Mouse (Mus musculus) embryonic fibroblast, embryonic 13.5 days (primary cell): ENCODE results near the gene Pik3cg. TPM values are rescaled to one million over a fixed set of nuclear protein-coding genes. Genes with fewer than 3 reads are reported as not detected.
"Not testable (repeated sequence)": the region's sequence is repeated elsewhere in the genome, so short reads cannot be mapped to it uniquely, and the experiment has no call there.

Experiments
- H3K27ac ChIP-seq: 2 replicates; pipeline ENCODE4 v1.5.1; 2012; ENCODE audit warnings: low read length, control low read depth, inconsistent platforms; ENCODE audit not compliant: insufficient read depth
- H3K4me1 ChIP-seq: 2 replicates; pipeline ENCODE4 v1.6.1; 2011; ENCODE audit warnings: low read length; ENCODE audit not compliant: control insufficient read depth, insufficient read depth
- H3K4me3 ChIP-seq: 2 replicates; pipeline ENCODE4 v1.5.1; 2011; ENCODE audit warnings: mild to moderate bottlenecking, control low read depth, low read length; ENCODE audit not compliant: insufficient read depth
- CTCF ChIP-seq: IDR thresholded peaks from 2 replicates; pipeline ENCODE4 v1.5.1; 2011; ENCODE audit warnings: mild to moderate bottlenecking, control low read depth, low read length, moderate library complexity, borderline replicate concordance; ENCODE audit not compliant: insufficient read depth
- POLR2A ChIP-seq: IDR thresholded peaks from 2 replicates; pipeline ENCODE4 v1.6.1; 2011; ENCODE audit warnings: low read depth, mild to moderate bottlenecking, control low read depth, low read length, moderate library complexity
- polyA plus RNA-seq: library from polyadenylated mRNA; stranded (reverse); fragments of >200 nt; gene quantifications from 2 replicates; pipeline ENCODE4 v1.2.4, GENCODE M21; 2011; ENCODE audit warnings: low read depth; ENCODE audit not compliant: missing spikeins, insufficient read length

The Pik3cg gene
- polyA plus RNA-seq: 0.51 TPM in 1 of 2 replicates, not detected in the other

DNA sequence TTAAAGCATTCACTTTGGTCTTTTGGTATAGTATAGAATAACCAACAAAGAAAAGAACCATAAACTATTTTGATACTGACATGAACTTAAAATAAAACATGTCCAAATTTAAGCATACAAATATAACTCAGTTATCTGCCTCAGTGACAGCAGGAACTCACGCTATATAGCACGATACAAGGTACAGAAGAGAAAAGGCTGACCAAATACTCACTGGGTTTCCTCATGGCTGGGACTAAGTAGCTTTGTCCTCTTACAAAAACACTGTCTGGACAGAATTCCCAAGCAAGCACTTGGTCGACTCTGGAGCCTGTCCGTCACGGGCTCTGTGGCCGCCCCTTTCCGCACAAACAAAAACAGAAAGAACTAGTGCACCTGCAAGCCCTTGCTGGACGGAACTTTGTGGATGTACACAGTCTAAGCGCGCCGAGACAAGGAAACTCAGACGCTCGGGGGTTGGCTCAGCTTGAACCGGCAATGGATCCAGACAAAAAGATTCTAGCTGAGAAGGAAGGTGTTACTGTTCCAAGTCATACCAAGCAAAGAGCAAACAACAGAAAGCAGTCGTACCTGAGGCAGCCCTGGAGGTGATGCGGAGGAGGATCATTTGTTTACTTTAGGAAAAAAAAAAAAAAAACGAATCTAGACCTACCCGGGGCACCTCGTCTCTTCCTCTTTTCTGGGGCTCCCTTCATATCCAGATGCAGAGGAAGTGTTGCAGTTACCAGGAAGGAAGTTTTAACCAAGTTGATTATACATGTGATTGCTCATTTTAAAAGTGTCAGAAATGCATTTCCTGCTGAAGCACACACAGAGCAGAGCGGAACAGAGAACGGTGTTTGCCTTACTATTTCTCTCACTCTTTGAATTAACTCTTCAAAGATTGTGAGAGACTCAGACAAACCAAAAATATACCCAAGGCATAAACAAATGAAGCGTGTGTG, at the start of gene Pik3cg:
Gene Pik3cg, minus strand, starts transcription at position 712 of the 944 bp plus-strand sequence.
- Histone ChIP-seq H3K4me3 (no peak within 1 kb of the TSS), H3K27ac (no peak within 1 kb of the TSS)
- no peak for TF ChIP-seq POLR2A
- no peak for TF ChIP-seq CTCF

DNA sequence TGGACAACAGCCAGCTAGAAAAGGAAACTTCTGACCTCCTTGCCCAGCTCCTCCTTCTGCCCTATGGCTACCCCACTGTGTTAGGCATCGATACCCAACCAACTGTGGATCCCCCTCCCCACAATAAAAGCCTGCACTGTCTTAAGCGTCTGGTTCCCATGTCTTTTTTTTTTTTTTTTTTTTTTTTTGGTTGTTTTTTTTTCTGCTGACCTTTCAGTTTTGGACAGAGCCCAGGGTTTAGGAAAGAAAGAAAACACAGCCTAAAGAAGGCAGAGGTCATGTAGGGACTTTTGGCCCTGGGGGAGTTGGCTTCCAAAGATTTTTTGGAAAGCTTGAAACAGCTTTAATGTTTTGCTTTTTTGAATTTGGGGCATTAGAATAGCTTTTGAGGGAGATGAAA, 40.0 kb upstream of the Pik3cg start:
- TF ChIP-seq POLR2A: no peak
- TF ChIP-seq CTCF: no peak
- Histone ChIP-seq H3K4me3 (no peak overlapping the region), H3K27ac (no peak overlapping the region), H3K4me1 (no peaks in the 10 kb centered on the region)

More for the DNA sequence above, at the start of gene Pik3cg:
- peaks cover 2% of the 10 kb centered on the region; the same call in 1 of the 2 replicates for H3K4me1 ChIP-seq

DNA sequence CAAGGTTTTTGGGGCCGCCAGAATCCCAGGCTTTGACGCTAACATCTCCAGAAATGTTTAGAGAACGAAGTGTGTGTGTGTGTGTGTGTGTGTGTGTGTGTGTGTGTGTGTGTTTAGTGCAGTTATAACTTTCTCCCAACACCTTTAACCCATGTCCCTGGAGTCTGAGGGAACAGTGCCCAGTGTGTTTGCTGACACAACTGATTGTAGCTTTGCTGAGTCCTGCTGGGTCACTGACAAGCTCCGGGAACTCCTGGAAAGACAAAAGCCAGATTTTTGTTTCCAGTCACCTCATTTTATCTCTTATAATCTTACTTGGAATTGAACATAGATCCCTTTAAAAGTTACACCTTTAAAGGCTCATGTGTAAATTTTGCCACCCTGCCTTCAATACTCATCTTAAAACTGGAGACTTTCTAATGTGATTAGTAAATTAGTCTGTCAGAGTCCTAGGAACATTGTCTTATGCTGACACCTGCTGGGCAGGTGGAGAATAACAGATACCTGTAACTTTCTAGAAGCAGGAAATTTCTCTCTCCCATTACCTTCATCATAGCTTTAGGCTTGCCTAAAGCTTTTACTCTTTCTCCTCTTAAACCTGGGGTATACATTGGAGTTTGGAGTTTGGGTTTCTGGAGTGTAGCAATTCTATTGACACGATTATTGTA, 37.2 kb upstream of the Pik3cg start:
- no peak overlapping the region for H3K27ac ChIP-seq
- TF ChIP-seq POLR2A (no peak), CTCF (no peak)
- H3K4me1 ChIP-seq: no peaks in the 10 kb centered on the region
- H3K4me3 ChIP-seq: no peak overlapping the region

DNA sequence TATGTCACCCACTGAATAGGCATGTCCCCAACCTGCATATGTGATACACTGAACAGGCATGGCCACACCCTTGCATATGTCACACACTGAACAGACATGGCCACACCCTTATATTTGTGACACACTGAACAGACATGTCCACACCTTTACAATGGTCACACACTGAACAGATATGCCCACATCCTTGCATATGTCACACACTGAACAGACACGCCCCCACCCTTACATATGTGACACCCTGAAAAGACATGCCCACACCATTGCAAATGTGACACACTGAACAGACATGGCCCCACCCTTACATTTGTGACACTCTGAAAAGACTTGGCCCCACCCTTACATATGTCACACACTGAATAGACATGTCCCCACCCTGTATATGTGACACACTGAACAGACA, 35.1 kb upstream of the Pik3cg start:
- TF ChIP-seq POLR2A: no peak
- TF ChIP-seq CTCF: no peak
- H3K4me1 ChIP-seq: no peaks in the 10 kb centered on the region

GRCm38 (mm10) chr12:32239134-32239533, 30.7 kb upstream of the Pik3cg start:
- not testable (repeated sequence) for H3K27ac ChIP-seq, H3K4me1 ChIP-seq, H3K4me3 ChIP-seq

More for the DNA sequence above, 35.1 kb upstream of the Pik3cg start:
- Histone ChIP-seq H3K27ac (no peak overlapping the region), H3K4me3 (no peak overlapping the region)

DNA sequence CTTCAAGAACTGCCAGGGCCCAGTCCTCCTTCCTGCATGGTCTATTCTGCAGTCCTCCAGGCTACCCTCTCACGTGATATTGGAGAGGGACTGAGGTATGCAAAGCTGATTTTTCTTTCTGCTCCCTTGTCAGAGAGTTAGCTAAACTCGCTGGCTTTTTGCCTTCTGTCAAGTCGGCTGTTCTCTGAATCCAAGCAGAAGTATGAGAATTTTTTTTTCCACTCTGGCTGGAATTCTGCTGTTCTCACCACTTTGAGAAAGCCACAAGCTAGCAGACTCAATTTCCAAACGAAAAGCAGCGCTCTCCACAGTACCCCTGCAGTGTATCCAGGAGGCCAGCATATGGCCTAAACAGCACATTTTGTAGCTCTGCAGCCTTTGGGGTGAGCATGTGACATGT, 30.0 kb upstream of the Pik3cg start:
- TF ChIP-seq CTCF (no peak), POLR2A (no peak)
- H3K4me1 ChIP-seq: no peaks in the 10 kb centered on the region; the same call in 1 of the 2 replicates
- no peak overlapping the region for H3K4me3 ChIP-seq
- peak overlapping the region; percentile 7; the same call in 1 of the 2 replicates for H3K27ac ChIP-seq

GRCm38 (mm10) chr12:32237839-32238238, 29.4 kb upstream of the Pik3cg start:
- Histone ChIP-seq H3K27ac (peak overlapping the region; percentile 7; the same call in 1 of the 2 replicates), H3K4me3 (no peak overlapping the region), H3K4me1 (no peaks in the 10 kb centered on the region; the same call in 1 of the 2 replicates)
- TF ChIP-seq CTCF (no peak), POLR2A (no peak)

DNA sequence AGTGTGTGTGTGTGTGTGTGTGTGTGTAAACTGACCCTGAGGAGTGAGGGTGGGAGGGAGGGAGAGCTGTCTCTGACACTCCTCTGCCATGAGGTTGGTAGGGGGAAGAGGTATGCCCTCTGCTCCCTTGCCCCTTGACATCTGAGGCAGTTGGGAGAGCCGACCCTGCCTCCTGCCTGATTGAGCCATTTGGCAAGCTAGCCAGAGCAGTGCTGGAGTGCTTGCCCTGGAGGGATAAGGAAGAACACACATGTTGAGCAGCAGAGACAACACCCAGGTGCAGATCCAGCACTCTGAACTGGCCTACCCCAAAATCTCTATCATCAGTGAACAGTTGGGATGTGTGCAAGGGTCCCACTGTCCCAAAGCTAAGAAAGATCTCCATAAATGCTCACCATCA, 28.7 kb upstream of the Pik3cg start:
- Histone ChIP-seq H3K4me3 (no peak overlapping the region), H3K27ac (no peak overlapping the region), H3K4me1 (no peaks in the 10 kb centered on the region; the same call in 1 of the 2 replicates)
- TF ChIP-seq CTCF (no peak), POLR2A (no peak)

DNA sequence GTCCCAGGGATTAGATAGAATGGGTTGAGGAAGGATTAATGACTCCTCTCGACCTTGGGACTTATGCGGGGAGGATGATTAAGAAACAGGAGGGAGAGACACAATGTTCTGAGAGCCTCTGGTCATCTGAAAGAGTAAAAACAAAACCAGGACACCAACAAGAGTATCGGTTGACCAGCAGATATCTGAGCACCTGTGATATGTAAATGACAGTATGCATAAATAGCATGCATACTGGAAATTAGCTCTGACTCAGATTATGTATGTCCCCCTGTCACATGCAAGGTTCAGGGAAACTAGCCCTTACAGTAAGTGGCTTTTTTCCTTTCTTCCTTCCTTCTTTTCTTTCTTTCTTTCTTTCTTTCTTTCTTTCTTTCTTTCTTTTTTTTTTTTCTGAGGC, 28.0 kb upstream of the Pik3cg start:
- Histone ChIP-seq H3K4me1 (no peaks in the 10 kb centered on the region; the same call in 1 of the 2 replicates), H3K4me3 (no peak overlapping the region), H3K27ac (no peak overlapping the region)
- TF ChIP-seq POLR2A (no peak), CTCF (no peak)

DNA sequence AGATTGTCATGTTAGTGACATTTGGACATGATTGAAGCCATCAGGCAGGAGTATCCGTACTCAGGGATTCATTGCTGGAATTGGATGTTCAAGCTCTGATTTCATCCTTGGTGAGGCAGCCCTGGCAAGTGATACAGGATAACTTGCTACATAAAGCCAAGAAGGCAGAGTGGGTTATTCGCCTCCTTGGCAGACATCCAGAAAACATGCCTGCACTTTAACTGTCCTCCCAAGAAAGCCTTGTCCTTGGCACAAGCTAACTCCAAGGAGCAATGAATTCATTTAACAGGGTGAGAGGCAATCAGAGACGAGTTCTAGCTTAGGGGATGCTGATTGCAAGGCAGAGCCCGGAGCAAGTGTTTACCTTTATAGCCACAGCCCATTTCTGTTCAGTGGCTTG, 25.4 kb upstream of the Pik3cg start:
- Histone ChIP-seq H3K4me1 (no peaks in the 10 kb centered on the region; the same call in 1 of the 2 replicates), H3K27ac (no peak overlapping the region), H3K4me3 (no peak overlapping the region)
- TF ChIP-seq POLR2A (no peak), CTCF (no peak)
